Mouse (Mus musculus) adipocyte (in vitro differentiated cells): ENCODE data around the gene Zswim4.

ENCODE experiments used
- DNase-seq: peaks from one replicate; pipeline ENCODE4 v3.0.0-alpha.2; 2016; ENCODE audit warnings: low spot score

The Zswim4 gene

DNA sequence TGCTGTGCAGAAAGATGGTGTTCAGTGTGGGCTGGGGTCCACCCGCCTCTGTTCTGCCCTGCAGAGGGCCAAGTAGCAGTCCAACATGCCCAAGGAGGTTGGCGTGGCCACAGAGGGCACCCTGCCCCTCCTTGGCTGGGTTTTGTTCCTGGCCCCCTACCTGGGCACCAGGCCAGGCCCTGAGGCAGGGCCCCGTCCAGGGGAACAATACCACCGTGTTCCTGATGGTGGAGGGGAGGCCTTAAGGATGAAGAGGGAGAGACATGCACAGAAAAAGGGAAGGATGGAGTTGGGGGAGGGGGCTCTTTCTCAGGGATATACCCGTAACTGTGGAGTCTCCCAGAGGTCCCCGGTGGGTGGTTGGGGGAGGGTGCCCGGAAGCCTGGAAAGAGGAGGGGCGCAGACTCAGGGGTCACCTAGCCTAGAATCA is 36.7 kb downstream of the Zswim4 start:
- DNase-seq = no peak

GRCm38 (mm10) chr8:84199348-84200125 is 37.3 kb downstream of the Zswim4 start:
- DNase-seq = no peak

DNA sequence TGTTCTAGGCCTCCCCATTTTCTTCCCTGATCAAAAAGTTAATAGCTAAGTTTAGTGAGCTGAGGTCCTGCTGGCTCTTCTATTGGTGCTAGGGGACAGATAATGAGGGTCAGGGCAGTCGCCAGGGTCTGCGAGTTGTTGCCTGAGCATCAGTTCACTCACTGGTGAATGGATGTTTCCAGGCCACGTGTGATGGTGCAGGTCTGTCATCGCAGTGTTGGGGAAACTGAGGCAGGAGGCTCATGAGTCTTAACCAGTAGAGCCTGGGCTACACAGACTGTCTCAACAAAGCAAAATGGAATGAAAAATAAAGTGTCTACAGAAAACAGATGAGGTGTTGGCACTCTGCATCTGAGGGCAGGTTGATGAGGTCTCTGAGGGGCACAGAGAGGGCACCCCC is 38.0 kb downstream of the Zswim4 start:
- no peak for DNase-seq

- DNase-seq = peak; percentile 80
Measured at GRCm38 (mm10) chr8:84197922-84198774, 38.7 kb downstream of the Zswim4 start.

DNA sequence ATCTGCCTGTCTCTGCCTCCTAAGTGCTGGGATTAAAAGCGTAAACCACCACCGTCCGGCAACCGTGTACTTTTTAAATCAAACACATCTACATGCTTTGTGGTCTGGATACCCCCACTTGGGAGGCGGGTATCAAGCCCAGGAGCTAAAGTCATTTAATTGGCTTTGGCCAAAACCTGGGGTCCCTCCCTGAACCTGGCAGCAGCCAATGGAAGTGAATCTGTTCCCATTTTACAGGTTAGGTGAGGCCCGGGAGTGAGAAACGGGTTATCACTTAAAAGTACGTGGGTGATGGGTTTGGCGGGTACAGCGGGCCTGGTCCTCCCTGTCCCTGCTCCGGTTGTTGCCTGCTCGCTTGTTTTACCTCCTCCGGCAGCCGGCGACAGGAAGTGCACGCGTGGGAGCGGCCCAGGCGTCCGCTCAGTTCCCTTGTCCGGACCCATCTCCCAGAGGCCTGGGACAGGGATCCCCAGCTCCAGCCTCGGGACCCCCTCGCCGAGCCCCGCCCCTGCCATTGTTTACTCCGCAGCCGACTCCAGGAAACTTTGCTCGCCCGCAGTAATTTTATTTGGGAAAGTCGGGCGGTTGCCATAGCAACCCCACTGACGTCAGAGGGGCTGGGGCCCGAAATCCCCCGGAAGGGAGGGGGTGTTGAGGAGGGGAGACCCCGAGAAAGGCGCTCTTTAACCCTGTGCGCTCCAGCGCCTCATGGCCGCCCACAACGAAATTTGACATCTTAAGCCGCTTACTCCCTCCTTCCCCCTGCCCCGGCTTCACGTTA is 39.5 kb downstream of the Zswim4 start:
- DNase-seq = peak; percentile 69

- DNase-seq = no peak
Measured at GRCm38 (mm10) chr8:84194224-84194743, 42.6 kb downstream of the Zswim4 start.

- DNase-seq = no peak
Measured at GRCm38 (mm10) chr8:84193566-84193965, 43.3 kb downstream of the Zswim4 start.

DNA sequence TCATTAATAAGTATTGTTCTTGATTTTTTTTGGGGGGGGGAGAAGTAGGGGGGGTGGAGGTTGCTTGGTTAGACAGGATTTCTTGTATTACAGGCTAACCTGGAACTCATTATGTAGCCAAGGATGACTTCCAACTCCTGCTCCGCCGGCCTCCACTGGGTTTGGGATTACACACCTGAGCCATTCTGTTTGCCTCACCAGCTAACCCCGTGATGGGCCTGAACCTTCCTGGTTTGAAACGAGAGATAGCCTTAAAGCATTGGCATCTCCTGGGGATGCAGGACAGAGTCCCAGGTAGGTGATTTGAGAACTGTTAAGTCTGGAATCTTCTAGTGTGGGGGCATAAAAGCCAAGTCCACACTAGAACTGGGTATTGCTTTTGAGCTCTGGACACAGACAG is 43.7 kb downstream of the Zswim4 start:
- no peak for DNase-seq

DNA sequence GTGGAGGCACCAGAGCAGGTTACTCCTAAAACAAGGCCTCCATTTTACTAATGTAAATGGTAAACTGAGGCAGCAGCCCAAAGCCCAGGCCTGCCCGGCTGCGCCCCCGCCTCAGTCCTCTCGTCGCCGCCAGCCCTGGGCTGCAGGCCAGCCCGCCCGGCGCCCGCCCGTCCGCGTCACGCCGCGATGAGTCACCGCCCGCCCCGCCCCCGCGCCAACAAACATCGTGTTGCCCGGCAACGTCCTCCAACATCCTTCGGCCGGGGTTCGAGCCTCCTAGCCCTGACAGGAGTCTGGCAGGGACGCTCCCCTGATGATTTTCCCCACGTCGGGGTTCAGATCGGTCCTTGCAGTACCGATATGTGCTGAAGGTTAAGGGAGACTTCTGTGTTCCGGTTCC is 44.3 kb downstream of the Zswim4 start:
- DNase-seq = peak; percentile 53

GRCm38 (mm10) chr8:84192023-84192422 is 44.8 kb downstream of the Zswim4 start:
- DNase-seq = peak; percentile 39

DNA sequence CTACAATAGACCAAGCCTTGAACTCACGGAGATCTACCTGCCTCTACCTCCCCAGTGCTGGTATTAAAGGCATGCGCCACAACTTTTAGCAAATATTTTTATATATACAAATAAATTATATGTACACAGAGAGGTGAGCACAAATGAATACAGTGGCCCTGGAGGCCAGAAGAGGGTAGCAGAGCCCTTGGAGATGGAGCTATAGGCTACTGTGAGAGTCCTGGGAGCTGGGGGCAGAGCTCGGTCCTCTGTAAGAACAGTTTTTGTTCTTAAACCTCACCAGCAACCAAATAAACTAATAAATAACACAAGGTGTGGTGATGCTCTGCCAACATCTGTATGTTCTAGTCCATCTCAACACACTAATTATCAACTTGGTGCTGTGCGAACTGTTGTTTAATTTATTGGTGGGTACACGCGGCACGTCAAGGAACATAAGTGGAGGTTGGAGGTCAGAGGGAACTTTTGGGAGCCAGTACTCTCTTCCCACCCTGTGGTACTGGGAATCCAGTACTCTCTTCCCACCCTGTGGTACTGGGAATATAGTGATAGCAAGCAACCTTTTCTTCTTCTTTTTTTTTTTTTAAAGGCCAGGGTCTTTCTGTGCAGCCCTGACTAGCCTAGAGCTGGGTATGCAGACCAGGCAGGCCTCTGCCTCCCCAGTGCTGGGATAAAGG is 46.5 kb downstream of the Zswim4 start:
- DNase-seq = peak; percentile 73

DNA sequence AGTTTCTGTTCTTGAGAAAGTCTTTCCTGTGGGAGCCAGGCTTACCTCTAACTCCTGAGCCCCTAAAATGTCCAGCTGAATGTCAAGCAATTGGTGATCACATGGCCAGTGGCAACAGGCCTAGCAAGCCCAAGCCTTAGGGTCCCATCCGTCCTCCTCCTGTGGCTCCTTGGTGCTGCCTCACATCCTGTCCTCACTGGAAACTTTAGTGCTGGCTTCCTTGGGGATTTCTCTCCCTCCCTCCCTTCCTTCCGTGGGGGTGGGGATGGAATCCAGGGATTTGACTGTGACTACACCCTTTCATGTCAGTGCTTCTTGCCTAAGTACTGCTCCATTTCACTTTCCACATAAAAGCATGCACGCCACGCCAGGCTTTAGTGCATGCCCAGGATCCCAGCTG is 47.3 kb downstream of the Zswim4 start:
- DNase-seq = peak; percentile 40

GRCm38 (mm10) chr8:84188671-84189070 is 48.2 kb downstream of the Zswim4 start:
- DNase-seq = no peak

GRCm38 (mm10) chr8:84187065-84187755 is 49.6 kb downstream of the Zswim4 start:
- DNase-seq = peak; percentile 41

GRCm38 (mm10) chr8:84186547-84186946 is 50.3 kb downstream of the Zswim4 start:
- peak; percentile 92 for DNase-seq

DNA sequence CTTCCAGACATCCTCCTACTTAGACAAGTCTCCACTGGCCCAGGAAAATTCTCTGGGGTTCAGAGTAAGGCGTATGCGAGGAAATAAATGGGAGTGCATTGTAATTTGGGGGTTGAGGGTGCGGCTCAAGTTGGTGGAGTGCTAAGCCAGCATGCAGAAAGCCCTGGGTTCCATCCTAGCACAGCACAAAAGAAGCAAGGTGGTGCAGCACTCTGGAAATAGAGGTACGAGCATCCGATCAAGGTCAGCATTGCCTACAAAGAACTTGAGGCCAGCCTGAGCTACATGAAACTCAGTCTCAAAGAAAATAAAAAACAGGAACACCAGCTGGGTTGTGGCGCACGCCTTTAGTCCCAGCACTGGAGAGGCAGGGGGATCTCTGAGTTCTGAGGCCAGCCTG is 51.7 kb downstream of the Zswim4 start, which contains the start of gene Nanos3:
Gene Nanos3, minus strand, starts transcription at position 101 of the 400 bp plus-strand sequence.
- no peak for DNase-seq

GRCm38 (mm10) chr8:84184085-84185043 is 52.5 kb downstream of the Zswim4 start:
- DNase-seq = no peak

DNA sequence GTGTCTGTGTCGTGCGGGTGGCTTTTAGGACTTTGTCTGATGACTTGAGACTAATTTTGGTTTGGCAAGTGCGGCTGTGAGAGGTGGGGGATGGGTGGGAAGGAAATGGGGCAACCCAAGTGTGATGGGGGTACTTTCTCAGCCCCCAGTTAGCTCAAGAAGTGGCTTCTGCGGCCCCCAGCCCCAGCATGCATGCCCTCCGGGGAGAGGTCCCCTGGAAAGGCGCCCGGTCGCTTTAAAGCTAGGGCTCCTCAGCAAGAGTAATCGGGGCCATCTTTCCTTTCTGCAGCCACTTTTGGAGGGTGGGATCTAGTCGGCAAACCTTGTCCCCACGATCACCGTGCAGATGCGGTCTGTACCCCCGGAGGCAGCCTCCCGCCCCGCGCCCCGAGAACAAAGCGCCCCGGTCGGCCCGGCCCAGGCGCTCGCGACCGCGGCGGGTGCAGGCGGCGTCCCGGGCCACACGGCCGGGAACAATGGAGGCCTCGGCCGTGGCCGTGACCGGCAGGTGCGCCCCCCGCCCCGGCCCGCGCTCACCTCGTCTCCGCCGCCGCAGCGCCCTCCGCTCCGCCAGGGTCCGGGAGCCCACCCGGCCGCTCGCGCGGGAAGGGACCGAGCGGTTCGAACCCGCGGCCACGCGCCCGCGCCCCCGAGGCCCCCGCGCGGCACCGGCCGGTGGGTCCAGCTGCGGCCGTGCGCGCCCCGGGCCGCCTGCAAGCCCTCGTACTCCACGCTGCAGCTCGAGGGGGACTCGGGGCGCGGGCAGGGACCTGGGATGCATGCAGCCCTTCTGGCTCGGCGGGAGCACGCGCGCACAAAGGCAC is 53.4 kb downstream of the Zswim4 start:
- no peak for DNase-seq

DNA sequence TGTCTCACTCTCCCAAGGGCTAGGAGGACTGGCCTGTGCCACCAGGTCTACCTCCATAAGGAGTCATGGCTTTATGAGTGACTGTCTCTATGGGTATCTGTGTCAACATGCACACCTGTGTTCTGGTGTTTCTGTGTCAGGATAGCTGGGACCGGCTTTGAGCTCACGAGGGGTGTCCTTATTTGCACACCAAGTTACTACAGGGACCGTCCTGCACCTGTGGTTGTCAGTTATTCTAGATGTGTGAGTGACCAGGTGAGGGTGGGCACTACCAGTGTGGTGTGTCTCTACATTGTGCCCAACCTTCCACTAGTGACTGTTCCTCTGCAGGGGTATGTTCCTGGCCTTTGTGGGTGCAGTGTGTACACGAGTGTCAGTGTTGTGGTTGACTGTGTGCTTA is 54.0 kb downstream of the Zswim4 start:
- DNase-seq = no peak
